Mouse (Mus musculus) yolk sac, embryonic 10.5 days (tissue): ENCODE data around the gene Trim17.

Source experiments
- DNase-seq: peaks from one replicate; pipeline ENCODE4 v3.0.0-alpha.2; 2017; ENCODE audit warnings: low spot score

Trim17 gene

DNA sequence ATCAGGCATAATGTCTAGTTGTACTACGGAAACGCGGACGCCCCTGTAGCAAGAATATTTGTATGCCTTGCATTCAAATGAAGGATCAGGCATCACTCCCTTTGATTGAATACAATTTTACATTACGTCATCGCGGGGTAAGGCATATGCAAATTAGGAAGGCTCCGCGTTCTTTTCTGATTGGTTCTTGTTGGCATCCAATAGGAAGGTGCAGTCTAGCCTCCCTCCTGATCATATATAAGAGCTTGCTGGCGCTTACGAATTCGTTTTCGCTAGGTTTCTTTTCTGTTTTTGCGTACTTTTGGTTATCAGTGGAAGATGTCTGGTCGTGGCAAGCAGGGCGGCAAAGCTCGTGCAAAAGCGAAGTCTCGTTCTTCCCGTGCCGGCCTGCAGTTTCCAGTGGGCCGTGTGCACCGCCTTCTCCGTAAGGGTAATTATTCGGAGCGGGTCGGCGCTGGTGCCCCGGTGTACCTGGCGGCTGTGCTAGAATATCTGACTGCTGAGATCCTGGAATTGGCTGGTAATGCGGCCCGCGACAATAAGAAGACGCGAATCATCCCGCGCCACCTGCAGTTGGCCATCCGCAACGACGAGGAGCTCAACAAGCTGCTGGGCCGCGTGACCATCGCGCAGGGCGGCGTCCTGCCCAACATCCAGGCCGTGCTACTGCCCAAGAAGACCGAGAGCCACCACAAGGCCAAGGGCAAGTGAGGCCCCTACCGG is at the start of gene Trim17, which contains the start of gene Hist3h2a:
TSS of gene Trim17 (plus strand) at position 266 of the 723 bp plus-strand sequence.
TSS of gene Hist3h2a (plus strand) at position 266 of the 723 bp plus-strand sequence.
- DNase-seq = peak; percentile 94

- DNase-seq = no peak
These were observed 49.6 kb upstream of the Trim17 start for GRCm38 (mm10) chr11:58904838-58905237.

- no peak for DNase-seq
These were observed 40.7 kb upstream of the Trim17 start for GRCm38 (mm10) chr11:58913776-58914175.

DNA sequence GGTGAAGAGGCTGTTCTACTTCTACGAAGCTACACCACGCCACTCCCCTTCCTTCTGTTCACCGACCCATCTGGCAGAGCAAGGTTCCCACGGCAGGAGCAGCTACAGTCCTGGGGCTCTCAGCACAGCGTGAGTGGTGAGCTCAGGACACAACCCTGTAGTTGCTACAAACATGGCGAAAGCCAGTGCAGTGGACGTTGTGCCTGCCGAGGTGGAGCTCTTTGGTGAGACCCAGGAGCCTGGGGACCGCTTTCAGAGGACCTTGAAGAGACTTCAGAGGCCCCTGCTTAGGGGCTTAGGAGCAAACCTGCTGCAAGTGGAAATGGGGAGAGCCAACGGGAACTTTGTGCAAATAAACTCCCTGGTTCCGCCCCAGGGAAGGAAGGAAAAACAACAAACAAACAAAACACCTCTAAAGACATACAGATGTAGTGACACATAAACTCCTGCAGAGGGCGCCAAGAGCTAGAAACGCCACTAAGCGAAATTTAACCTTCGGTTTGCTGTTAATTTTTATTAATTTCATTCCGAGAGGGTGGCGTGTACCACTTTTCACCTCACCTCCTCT is 39.9 kb upstream of the Trim17 start:
- DNase-seq = no peak

GRCm38 (mm10) chr11:58916879-58917744 is 37.4 kb upstream of the Trim17 start:
- DNase-seq = no peak

DNA sequence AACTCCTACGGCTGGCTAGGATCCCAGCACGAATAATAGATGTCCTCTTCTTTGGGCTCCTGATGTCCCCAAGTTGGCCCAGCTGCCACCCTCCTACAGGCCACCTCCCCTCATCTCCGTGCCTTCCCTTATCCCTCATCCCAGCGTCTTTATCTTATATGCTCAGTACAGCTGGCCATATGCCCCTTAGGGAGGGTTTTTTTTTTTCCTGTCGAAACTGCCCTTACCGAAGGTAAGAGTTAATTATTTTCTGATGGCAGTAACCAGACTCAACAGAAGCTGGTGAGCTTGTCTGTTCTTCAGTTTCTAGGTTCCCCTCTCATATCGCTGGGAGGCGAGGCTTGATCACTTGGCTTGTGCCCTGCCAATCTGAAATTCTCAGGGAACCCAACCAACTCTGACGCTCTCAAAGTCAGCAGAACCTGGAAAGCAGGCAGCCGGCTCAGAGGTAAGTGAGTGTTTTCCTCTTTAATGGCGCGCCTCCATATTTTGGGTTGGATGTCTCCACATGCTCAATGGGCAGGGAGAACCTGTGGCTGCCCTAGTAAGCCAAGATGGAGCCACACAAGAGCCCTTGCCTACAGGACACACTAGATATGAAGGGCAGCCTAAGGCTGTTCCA is 36.6 kb upstream of the Trim17 start, which contains the start of gene Btnl10:
TSS of gene Btnl10 (plus strand) at position 164 of the 622 bp plus-strand sequence.
- DNase-seq = no peak

- no peak for DNase-seq
These were observed 35.7 kb upstream of the Trim17 start for GRCm38 (mm10) chr11:58918759-58919158.

GRCm38 (mm10) chr11:58922420-58922819 is 32.1 kb upstream of the Trim17 start:
- no peak for DNase-seq

DNA sequence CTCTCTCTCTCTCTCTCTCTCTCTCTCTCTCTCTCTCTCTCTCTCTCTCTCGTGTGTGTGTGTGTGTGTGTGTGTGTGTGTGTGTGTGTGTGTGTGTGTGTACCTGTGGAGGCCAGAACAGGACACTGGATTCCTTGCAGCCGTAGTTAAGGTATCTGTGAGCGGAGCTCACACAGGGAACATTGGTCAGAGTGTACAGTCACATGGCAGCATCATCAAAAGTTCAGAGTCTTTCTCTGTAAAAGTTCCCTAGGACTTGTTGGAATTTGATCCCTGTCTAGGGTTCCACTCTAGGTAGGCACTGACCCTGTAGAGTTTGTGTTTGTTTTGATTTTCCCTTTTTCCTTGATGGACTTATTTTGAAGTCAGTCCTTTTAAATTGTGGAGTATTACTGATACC is 27.8 kb upstream of the Trim17 start:
- DNase-seq = no peak

DNA sequence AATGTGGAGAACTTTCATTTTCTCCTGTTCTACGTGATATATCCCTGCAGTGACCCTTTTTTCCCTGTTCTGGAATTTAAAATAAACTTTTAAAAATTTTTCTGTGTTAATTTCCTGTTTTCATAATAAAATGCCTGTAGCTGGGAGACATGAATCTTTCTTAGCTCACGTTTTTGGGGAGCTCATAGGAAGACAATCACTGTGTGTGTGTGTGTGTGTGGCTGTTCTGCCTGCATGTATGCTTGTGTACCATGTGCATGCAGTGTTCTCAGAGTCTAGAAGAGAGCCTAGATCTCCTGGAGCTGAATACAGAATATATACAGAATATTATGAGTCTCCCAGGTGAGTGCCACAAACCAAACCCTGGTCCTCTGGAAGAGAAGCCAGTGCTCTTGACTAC is 27.4 kb upstream of the Trim17 start:
- DNase-seq = no peak

- DNase-seq = peak; percentile 55
These were observed 26.5 kb upstream of the Trim17 start for GRCm38 (mm10) chr11:58927790-58928651.

DNA sequence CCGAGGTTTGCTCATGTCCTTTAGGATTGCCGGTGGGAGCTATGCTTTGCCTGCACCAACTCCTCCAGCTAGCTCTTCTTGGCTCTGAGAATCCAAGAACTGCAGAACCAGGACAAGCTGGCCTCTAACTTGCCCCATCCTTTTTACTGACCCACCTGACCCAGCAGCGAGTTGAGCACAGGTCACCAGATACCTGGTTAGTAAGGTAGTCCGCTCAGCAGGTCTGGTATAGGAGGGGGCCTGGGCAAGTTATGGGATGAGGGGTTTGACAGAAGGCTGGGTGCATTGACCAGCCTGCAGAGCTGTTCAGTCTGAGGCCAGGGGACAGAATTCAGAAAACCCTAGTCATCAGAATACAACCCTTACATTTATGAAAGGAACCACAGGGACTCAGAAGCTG is 25.4 kb upstream of the Trim17 start:
- DNase-seq = no peak

GRCm38 (mm10) chr11:58929641-58930040 is 24.8 kb upstream of the Trim17 start:
- peak; percentile 60 for DNase-seq

- no peak for DNase-seq
These were observed 24.2 kb upstream of the Trim17 start for GRCm38 (mm10) chr11:58930254-58930653.

DNA sequence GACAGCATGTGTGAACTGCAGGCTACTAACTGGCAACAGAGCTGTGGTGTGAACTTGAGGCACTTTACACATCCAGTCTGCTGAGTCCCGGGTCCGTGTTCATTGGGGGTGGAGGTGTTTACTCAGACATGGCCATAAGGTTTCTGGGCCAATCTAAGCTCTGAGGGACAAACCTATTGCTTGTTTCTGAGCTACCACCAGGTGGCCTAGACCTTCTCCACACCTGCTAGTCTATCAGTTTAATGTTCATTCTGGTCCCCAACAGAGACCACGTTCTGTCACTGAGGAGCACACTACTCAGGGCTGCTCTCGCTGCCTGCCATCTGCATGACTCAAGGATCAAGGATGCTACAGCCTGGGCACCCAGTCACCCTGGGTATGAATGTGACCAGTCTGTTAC is 22.9 kb upstream of the Trim17 start:
- no peak for DNase-seq

DNA sequence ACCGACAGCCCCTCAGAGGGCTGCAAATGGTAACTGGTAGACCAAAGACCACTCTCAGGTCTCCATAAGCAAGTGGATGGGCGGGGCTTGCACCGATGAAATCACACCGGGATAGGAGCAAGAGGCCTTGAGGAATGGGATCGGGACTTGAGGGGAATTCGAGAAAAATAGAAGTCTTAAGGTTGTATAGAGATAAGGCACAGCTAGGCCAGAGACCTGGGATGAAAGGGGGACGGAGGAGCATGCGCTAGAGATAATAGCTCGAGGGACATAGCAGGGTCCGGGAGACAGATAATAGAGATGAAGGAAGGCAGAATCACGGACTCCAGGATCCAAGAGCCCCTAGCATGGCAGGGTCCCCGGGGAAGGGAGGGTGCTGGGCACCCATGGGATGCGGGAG is 16.6 kb upstream of the Trim17 start:
- no peak for DNase-seq

- DNase-seq = peak; percentile 90
These were observed 16.0 kb upstream of the Trim17 start, which contains the start of gene Rnf187 for GRCm38 (mm10) chr11:58938322-58939087. TSS of gene Rnf187 (minus strand) at chr11:58938916.

GRCm38 (mm10) chr11:58939088-58939439 is 15.4 kb upstream of the Trim17 start:
- DNase-seq = no peak

- DNase-seq = no peak
These were observed 10.3 kb upstream of the Trim17 start for GRCm38 (mm10) chr11:58944136-58944535.

GRCm38 (mm10) chr11:58947306-58947705 is 7.2 kb upstream of the Trim17 start:
- no peak for DNase-seq
